Mouse (Mus musculus) liver, postnatal 0 days (tissue): ENCODE data around the gene 1700015F17Rik.

Experiments
- CTCF ChIP-seq: sonication (generic); IDR thresholded peaks from 2 replicates; pipeline ENCODE4 v1.5.1; 2016; ENCODE audit warnings: antibody characterized with exemption, low read depth
- EP300 ChIP-seq: IDR thresholded peaks from 2 replicates; pipeline ENCODE4 v1.6.1; 2016; ENCODE audit warnings: antibody characterized with exemption, low read depth, mild to moderate bottlenecking

DNA sequence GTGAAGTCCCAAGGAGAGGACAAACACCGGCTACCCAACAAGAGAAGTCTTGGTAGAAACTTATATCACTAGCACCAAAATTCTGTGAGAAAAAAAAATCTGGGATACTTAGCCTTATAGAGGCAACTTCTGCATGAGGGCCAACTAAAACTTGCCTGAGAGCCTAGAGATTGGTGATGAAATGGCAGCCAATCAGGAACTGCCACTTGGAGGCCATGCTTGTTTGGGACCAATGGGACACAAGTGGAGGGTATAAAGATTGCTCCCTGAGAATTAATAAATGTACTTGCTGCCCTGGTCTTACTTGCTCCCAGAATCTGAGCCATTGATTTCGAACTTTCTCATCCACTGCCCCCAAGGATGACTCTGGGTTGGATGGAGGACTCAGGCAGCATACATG lies 57.5 kb downstream of the 1700015F17Rik start:
- TF ChIP-seq CTCF (no peak), EP300 (no peak)
